Mouse (Mus musculus) frontal cortex, adult 2 months (tissue): ENCODE measurements around the gene Ptgfrn. TPM values are rescaled to one million over a fixed set of nuclear protein-coding genes. Genes with fewer than 3 reads are reported as not detected.
A peak's percentile ranks its signal among the peaks of the same experiment; 100 is the strongest.

ENCODE experiments used
- DNase-seq, 2 experiments: peaks; one replicate each; pipeline ENCODE4 v3.0.0; 2022; ENCODE audit warnings: low spot score in 1 of 2; ENCODE audit errors: extremely low spot score in 1 of 2
- polyA plus RNA-seq: library from polyadenylated mRNA; depleted of rRNA; stranded (reverse); fragments of >200 nt; gene quantifications from 2 replicates; pipeline ENCODE4 v1.2.3, GENCODE M21; 2012; rRNA removed

Ptgfrn gene
- polyA plus RNA-seq, 1 experiment = 9.9 TPM

DNA sequence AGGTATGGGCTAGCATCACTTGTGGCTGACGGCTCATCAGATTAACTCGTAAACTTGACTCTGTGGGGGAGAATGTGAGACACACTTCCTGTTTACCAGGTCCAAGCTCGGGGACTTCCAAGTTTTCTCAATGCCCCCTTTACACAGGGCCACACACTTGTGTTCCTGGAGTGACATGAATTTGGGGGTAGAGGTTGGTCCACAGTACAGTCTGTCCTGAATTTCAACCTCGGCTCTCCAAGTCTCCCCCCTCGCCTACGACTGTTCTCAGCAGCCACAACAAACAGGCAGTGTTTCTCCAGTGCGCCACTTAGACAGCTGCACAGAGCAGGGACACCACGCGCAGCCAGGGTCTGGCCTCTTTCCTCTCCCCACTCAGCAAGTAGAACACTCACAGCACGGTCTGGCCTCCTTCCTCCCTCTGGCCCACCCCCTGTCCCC lies 97.9 kb downstream of the Ptgfrn start:
- no peak for DNase-seq

GRCm38 (mm10) chr3:101011203-101011600 lies 98.9 kb downstream of the Ptgfrn start:
- DNase-seq = no peak

GRCm38 (mm10) chr3:101010589-101011202 lies 99.4 kb downstream of the Ptgfrn start:
- no peak for DNase-seq

DNA sequence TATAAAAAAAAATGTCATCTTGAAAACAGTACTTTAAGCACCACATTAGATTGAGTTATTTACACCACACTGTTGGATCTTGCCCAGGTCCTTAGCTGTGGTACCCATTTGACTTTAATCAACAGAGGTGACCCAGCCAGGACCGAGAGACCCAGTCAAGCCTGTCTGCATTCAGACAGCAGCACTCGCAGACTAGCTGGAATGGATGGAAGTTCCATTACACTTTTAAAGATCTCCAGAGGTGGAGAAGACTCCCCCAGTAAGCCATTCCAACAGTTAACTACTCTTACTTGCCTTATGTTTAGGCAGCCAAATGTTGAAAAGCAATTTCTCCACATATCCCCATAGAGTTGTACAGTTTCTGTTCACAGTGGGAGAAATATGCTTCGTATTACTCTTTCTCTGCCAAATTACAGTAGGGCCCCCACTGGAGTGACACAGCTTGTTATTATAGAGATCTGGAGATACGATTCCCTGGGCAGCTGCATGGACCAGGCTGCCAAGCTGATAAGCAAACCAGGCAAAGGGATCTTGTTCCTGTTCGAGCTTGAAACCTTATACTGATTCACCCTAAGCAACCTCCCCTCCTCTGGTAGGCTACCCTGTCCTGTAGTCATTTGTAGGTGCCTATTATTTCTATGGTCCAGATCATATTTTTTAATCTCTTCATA lies 102.8 kb downstream of the Ptgfrn start:
- DNase-seq = no peak

- no peak for DNase-seq
Observed at GRCm38 (mm10) chr3:101005392-101005791, 104.7 kb downstream of the Ptgfrn start.

DNA sequence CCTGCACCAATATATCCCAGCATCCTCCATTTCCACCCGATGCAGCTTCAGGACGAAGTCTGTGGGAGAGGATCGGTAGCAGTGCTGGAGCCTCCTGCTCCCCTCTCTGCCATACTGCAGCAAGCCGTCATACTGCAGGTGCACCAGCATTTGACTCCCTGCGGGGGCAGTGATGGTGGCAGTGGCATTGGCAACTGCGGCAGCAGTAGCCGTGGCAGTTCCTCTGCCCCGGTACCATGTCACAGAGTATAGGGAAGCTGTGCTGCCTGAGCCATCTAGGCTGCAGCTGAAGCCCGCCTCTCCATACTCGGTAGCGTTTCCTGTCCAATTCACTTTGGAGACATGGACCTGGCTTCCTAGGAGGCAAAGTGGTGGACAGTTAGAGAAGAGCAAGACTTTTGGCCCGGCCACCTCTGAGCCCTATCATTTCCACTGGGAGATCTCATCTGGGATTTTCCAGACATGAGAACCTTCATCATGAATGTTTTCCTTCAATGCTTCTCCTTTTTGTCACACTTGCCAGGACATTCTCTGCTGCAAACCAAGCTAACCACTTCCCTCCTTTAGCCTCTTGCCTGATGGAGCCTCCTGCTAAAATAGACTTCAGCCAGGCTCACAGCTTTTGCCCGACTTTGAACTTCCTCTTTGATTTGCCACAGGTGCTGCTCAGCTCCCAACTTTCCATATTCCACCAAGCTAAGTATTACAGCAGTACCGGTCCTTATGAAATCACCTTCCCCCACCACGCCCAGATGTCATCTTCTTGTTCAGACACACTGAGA lies 106.3 kb downstream of the Ptgfrn start:
- DNase-seq = no peak

GRCm38 (mm10) chr3:100999732-101000131 lies 110.3 kb downstream of the Ptgfrn start:
- DNase-seq = no peak

DNA sequence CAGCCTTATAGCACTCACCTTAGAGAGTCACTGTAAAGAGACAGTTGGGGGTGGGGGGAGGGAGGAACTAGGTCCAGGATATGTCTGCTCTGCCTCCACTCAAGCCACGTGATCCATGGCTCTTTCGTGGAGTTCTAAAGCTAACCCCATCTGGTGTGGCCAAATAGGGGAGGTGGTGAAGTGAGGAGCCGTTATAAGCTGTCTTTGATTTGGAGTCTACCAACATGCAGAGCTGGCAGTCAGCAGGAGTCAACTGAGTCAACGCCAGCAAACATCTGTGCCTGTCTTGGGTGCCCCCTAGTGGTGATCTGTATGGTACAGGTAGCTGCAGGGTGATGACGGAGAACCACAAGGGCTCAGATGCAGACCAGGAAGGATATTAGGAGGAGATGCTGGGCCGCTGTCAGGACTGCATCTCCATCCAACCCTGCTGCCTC lies 111.2 kb downstream of the Ptgfrn start:
- DNase-seq = peak; percentile 41 to 81

DNA sequence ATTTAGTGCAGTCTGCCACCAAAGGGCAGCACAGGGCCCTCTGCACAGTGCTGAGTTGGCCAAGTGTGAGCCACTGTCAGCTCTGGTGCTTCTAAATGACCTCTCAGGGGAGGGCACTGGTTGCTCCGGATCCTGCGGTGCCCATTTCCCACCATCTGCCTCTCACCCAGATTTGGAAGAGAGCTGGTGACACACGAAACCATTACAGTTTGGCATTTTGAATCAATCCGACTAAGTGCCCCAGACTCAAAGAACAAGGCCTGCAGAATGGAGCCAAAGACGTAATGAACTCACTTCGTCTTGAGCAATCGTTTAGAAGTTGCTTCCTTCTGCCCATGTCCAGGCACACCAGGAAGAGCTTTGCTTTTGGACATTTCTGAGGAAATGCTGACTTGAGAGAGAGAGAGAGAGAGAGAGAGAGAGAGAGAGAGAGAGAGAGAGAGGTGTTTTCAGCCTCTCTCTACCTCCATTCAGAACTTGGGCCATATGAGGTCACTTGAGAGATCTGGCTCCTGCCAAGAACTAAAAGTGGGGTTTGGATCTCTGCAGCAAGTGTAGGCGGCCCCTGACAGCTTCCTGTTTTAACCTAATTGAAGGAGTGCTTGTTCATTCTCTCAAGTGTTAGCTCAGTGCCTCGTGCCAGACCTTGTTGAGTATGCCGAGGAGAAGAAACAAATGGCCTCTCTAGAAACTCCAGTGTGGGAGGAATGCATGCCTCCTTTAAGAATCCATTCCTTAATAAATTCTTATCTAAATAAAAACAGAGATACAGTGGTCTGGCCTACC lies 112.1 kb downstream of the Ptgfrn start:
- DNase-seq = peak; percentile 30 to 43

DNA sequence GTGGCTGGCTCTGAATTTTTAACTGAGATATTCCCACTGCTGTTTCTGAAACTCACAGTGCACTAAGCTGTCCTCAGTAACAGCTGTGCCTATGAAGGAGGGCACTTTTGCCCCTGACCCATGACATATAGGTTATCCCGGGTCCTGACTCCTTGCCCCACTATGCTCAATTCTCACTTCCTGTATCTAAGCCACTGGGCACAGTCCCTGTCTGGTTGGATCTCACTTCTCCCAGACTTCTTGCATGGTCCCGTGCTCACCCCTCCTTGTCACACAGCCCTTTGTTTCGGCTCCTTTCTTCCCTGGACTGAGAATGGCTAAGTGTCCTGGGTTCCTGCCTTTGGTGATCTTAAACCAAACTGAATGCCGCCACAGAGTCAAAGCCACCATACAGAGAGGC lies 115.8 kb downstream of the Ptgfrn start:
- DNase-seq = no peak

DNA sequence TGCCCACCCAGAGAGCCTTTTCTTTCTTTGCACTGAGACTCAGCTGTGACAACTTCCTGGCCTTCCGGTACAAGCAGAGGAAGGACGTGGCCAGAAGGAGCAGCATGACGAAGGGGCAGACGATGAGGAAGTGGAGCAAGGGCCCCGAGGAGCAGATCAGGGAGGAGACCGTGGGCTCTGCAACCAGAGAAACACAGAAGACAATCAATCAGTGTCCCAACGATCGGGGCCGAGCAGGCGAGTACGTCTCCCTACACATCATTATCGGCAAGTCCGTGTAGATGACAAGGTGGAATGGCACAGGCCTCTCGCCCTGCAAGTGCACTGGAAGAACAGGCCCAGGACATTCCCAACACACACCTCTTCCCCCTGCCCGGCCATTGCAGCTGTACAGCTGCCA lies 116.4 kb downstream of the Ptgfrn start:
- DNase-seq = no peak

GRCm38 (mm10) chr3:100993158-100993557 lies 116.9 kb downstream of the Ptgfrn start:
- no peak for DNase-seq

Other genes starting within 250 kb of the Ptgfrn start
- gene Trim45, start 188.1 kb downstream of the Ptgfrn start, polyA plus RNA-seq = 8.2 and 8.6 TPM in 2 replicates
- 1.4 and 1.7 TPM in 2 replicates for gene Ttf2, start 140.6 kb downstream of the Ptgfrn start, polyA plus RNA-seq
- 0.13 and 0.16 TPM in 2 replicates for gene Cd101, start 80.7 kb downstream of the Ptgfrn start, polyA plus RNA-seq
- 0.11 and 0.14 TPM in 2 replicates for gene Cd2, start 177.7 kb upstream of the Ptgfrn start, polyA plus RNA-seq